Comparison of ENCODE assay signal across 17 mouse cellular contexts in the genomic region with DNA sequence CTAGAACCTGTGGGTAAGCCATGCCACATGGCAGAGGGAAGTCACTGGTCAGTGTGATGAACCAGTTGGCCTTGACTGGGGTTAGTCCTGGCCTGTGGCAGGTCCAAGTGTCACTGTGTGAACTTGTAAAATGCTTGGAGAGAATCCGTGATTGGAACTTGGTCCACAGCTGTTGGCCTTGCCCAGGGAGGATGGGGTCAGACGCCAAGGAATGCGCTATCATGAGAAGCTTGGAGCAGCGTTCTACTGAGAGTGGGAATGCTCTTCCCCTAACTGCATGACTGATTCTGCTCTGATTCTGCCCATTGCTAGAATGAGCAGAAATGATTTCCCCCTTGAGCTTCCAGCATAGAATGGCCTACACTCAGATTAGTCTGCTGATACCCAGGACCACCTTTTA. TPM values are rescaled to one million over a fixed set of nuclear protein-coding genes. Genes with fewer than 3 reads are reported as not detected.
DNase-seq lines count a peak whose midpoint lies in the region; ATAC-seq and TF ChIP-seq lines count a peak whose summit lies in the region.
"Had no signal": no experiment of that assay in that cellular context is flagged by ENCODE, and none has a peak within 500 bp of the region (broad histone marks: within the 10 kb centered on the region; RNA-seq: fewer than 3 reads in every experiment).

No protein-coding gene starts in this region.

- no peak for DNase-seq in heart, adult 2 months
- DNase-seq in heart, embryonic 10.5 days (ENCODE audit: low spot score): no peak
- DNase-seq in left cerebral cortex, adult 2 months (ENCODE audit: extremely low spot score in 1 of 2, low spot score in 2 of 2): no peak
- DNase-seq in left cerebral cortex, adult 8-10 months (ENCODE audit: low spot score in 2 of 2): no peak
- no peak for DNase-seq in ES-E14 (ENCODE audit: low read depth, low spot score)
- no peak for DNase-seq in lung, postnatal 0 days (ENCODE audit: low spot score)
- no peak for DNase-seq in adrenal gland, postnatal 10 days
- no peak for DNase-seq in adrenal gland, postnatal 4 days (ENCODE audit: low spot score in 2 of 2)
- DNase-seq: B cell, adult 2 months; heart, postnatal 10 days; layer of hippocampus, postnatal 36 days; thymus, adult 2 months had no signal

- ATAC-seq in lung, postnatal 0 days: no peak
- ATAC-seq: forebrain, embryonic 14.5 days; hindbrain, embryonic 16.5 days had no signal

- no peak for TF ChIP-seq POLR2A in heart, adult 2 months (IDR thresholded peaks at IDR 0.05; ENCODE audit: insufficient read depth, low read depth, low read length)

- H3K4me1 ChIP-seq in heart, adult 2 months (ENCODE audit: control insufficient read depth, insufficient read depth, low read length): peaks cover 33% of the 10 kb centered on the region
- no peaks in the 10 kb centered on the region for H3K4me1 ChIP-seq in heart, embryonic 10.5 days
- 0 out of 4 replicates have a peak, but pooled peaks cover 0 to 2% of the 10 kb centered on the region in 2 experiments for H3K4me1 ChIP-seq in ES-E14 (ENCODE audit: control insufficient read depth in 2 of 2, insufficient read depth in 2 of 2, low read length in 2 of 2, poor library complexity in 1 of 2)
- peaks cover 10% of the 10 kb centered on the region; the same call in 1 of the 2 replicates for H3K4me1 ChIP-seq in lung, postnatal 0 days (ENCODE audit: insufficient read depth, low read depth, low read length)
- H3K4me1 ChIP-seq: limb, embryonic 10.5 days; midbrain, embryonic 12.5 days had no signal

- no peaks in the 10 kb centered on the region for H3K27me3 ChIP-seq in heart, adult 2 months (ENCODE audit: control insufficient read depth, insufficient read depth, low read length)
- H3K27me3 ChIP-seq in heart, embryonic 10.5 days (ENCODE audit: insufficient read depth, poor library complexity, severe bottlenecking): 0 out of 2 replicates have a peak, but pooled peaks cover 6% of the 10 kb centered on the region
- no peaks in the 10 kb centered on the region for H3K27me3 ChIP-seq in lung, postnatal 0 days (replicated peaks; ENCODE audit: insufficient read depth, low read length)
- H3K27me3 ChIP-seq: liver, embryonic 15.5 days; midbrain, embryonic 12.5 days had no signal

- H3K9me3 ChIP-seq in heart, embryonic 10.5 days: no peaks in the 10 kb centered on the region
- H3K9me3 ChIP-seq in ES-E14 (ENCODE audit: control insufficient read depth, insufficient read depth, low read depth, low read length): no peaks in the 10 kb centered on the region
- no peaks in the 10 kb centered on the region for H3K9me3 ChIP-seq in lung, postnatal 0 days (ENCODE audit: low read length)
- H3K9me3 ChIP-seq: limb, embryonic 10.5 days; liver, embryonic 15.5 days; midbrain, embryonic 12.5 days had no signal

- H3K9ac ChIP-seq in heart, adult 2 months (ENCODE audit: low read depth, low read length): peak overlapping the region; percentile 12
- H3K9ac ChIP-seq in ES-E14 (ENCODE audit: insufficient read depth, low read depth, low read length, poor library complexity, severe bottlenecking): no peak overlapping the region
- no peak overlapping the region for H3K9ac ChIP-seq in lung, postnatal 0 days (replicated peaks; ENCODE audit: low read depth)
- H3K9ac ChIP-seq: liver, embryonic 15.5 days; midbrain, embryonic 12.5 days had no signal

- H3K79me2 ChIP-seq in heart, adult 2 months (replicated peaks; ENCODE audit: control insufficient read depth, insufficient read depth, low read length): peaks cover 3% of the 10 kb centered on the region; the same call in 1 of the 2 replicates

- TF ChIP-seq CTCF in heart, adult 2 months (IDR thresholded peaks at IDR 0.05): no peak
- no peak for TF ChIP-seq CTCF in left cerebral cortex, adult 2 months (IDR thresholded peaks at IDR 0.05)
- TF ChIP-seq CTCF in lung, postnatal 0 days (IDR thresholded peaks at IDR 0.05): no peak

- H3K36me3 ChIP-seq in heart, adult 2 months (ENCODE audit: control insufficient read depth, insufficient read depth, low read length): no peaks in the 10 kb centered on the region
- H3K36me3 ChIP-seq in heart, embryonic 10.5 days: no peaks in the 10 kb centered on the region; the same call in 1 of the 2 replicates
- H3K36me3 ChIP-seq in ES-E14 (ENCODE audit: control insufficient read depth, insufficient read depth, low read length, poor library complexity, severe bottlenecking): no peaks in the 10 kb centered on the region
- no peaks in the 10 kb centered on the region for H3K36me3 ChIP-seq in lung, postnatal 0 days (ENCODE audit: insufficient read depth, low read length)
- H3K36me3 ChIP-seq: limb, embryonic 10.5 days; midbrain, embryonic 12.5 days had no signal

- H3K27ac ChIP-seq in heart, adult 2 months: peak overlapping the region; percentile 84
- H3K27ac ChIP-seq in heart, embryonic 10.5 days: no peak overlapping the region
- peak overlapping the region; percentile 91 for H3K27ac ChIP-seq in left cerebral cortex, adult 2 months
- H3K27ac ChIP-seq in ES-E14 (ENCODE audit: insufficient read depth, low read depth, low read length, poor library complexity, severe bottlenecking): peak overlapping the region; percentile 15; the same call in 1 of the 2 replicates
- H3K27ac ChIP-seq in lung, postnatal 0 days (ENCODE audit: low read length): peak overlapping the region; percentile 62; the same call in 1 of the 2 replicates
- H3K27ac ChIP-seq: limb, embryonic 10.5 days; liver, embryonic 15.5 days; midbrain, embryonic 12.5 days had no signal

- WGBS in heart, adult 2 months: 24% methylated on average over 4 of the region's 4 CpGs
- 81% methylated on average over 4 of the region's 4 CpGs for WGBS in heart, embryonic 10.5 days
- 69% methylated on average over 4 of the region's 4 CpGs for WGBS in lung, postnatal 0 days

- intact Hi-C loops in heart, adult 2 months (cut with DNase I): loop anchor here (1.0 kb wide), 1 partner anchor 14 kb away; no protein-coding TSS in a partner anchor
- intact Hi-C loops in left cerebral cortex, adult 2 months (cut with DNase I): no loop called here

- no peak overlapping the region for H3K4me3 ChIP-seq in heart, adult 2 months
- H3K4me3 ChIP-seq in heart, embryonic 10.5 days: no peak overlapping the region
- H3K4me3 ChIP-seq in left cerebral cortex, adult 2 months: no peak overlapping the region
- no peak overlapping the region for H3K4me3 ChIP-seq in ES-E14 (ENCODE audit: insufficient read depth in 1 of 2, low read depth in 1 of 2, low read length in 2 of 2, poor library complexity in 1 of 2, severe bottlenecking in 1 of 2)
- H3K4me3 ChIP-seq in lung, postnatal 0 days (ENCODE audit: low read depth, low read length): no peak overlapping the region
- H3K4me3 ChIP-seq: limb, embryonic 10.5 days; liver, embryonic 15.5 days; midbrain, embryonic 12.5 days had no signal

- TF ChIP-seq EP300 in heart, adult 2 months (IDR thresholded peaks at IDR 0.05; ENCODE audit: insufficient read depth, low read depth, low read length): no peak
- TF ChIP-seq EP300 in lung, postnatal 0 days (IDR thresholded peaks at IDR 0.05): no peak

- in situ Hi-C loops in ES-E14 (cut with MboI; ENCODE audit: low sequenced_read_pairs in 2 of 2, unreplicated experiment in 2 of 2): no loop called here

- H3K4me2 ChIP-seq in lung, postnatal 0 days (replicated peaks; ENCODE audit: low read depth, low read length): no peak overlapping the region
- H3K4me2 ChIP-seq: liver, embryonic 15.5 days; midbrain, embryonic 12.5 days had no signal

TF ChIP-seq in ES-E14, 5 proteins besides CTCF, POLR2A, EP300 and RAD21:
- TF ChIP-seq CHD2 (IDR thresholded peaks at IDR 0.05; ENCODE audit: low read depth, low read length) (no peak), HCFC1 (IDR thresholded peaks at IDR 0.05; ENCODE audit: borderline replicate concordance, insufficient read depth, low read length) (no peak), ZNF384 (IDR thresholded peaks at IDR 0.05; ENCODE audit: low read depth, low read length) (no peak), ZC3H11A (IDR thresholded peaks at IDR 0.05; ENCODE audit: borderline replicate concordance, low read depth, low read length) (no peak), MAFK (IDR thresholded peaks at IDR 0.05; ENCODE audit: insufficient read depth, low read depth, low read length) (no peak)

RNA-seq across cellular contexts. Expression of a gene that starts 6.5 kb away (rescaled TPM):
- 10 to 100 TPM; 21.8 to 25.6 TPM for total RNA-seq in heart, adult 2 months (2021)
- polyA plus RNA-seq in heart, adult 2 months (2012; rRNA removed): 23.2 and 30.1 TPM in 2 replicates
- polyA plus RNA-seq in heart, embryonic 10.5 days (2016; fragmentation: Nextera tagmentation; extraction: Ambion mirVana): 9.5 and 11.6 TPM in 2 replicates
- total RNA-seq in left cerebral cortex, adult 2 months (2021): 10 to 100 TPM; 32.8 to 34.3 TPM
- total RNA-seq in left cerebral cortex, adult 8-10 months (2022): 10 to 100 TPM; 32.9 to 34.3 (median 33.8) TPM
- 19.2 and 21.3 TPM in 2 replicates for total RNA-seq in ES-E14 (2012; rRNA removed)
- 11.8 and 13.1 TPM in 2 replicates for polyA plus RNA-seq in lung, postnatal 0 days (2015; fragmentation: Nextera tagmentation; extraction: Ambion mirVana)
- 10 to 100 TPM; 26.2 to 31.6 TPM for total RNA-seq in adrenal gland, postnatal 10 days (2021)
- total RNA-seq in adrenal gland, postnatal 4 days (2021): 10 to 100 TPM; 32.3 TPM

RNA-seq across cellular contexts. Expression of a gene that starts 34.8 kb away (rescaled TPM):
- 10 to 100 TPM; 30.4 to 33.5 TPM for total RNA-seq in heart, adult 2 months (2021)
- polyA plus RNA-seq in heart, adult 2 months (2012; rRNA removed): 26.0 and 38.0 TPM in 2 replicates
- polyA plus RNA-seq in heart, embryonic 10.5 days (2016; fragmentation: Nextera tagmentation; extraction: Ambion mirVana): 8.3 and 10.3 TPM in 2 replicates
- 10 to 100 TPM; 57.9 to 59.0 TPM for total RNA-seq in left cerebral cortex, adult 2 months (2021)
- total RNA-seq in left cerebral cortex, adult 8-10 months (2022): 10 to 100 TPM; 56.7 to 58.0 (median 57.1) TPM
- total RNA-seq in ES-E14 (2012; rRNA removed): 2.4 and 3.4 TPM in 2 replicates
- polyA plus RNA-seq in lung, postnatal 0 days (2015; fragmentation: Nextera tagmentation; extraction: Ambion mirVana): 16.9 and 20.0 TPM in 2 replicates
- 10 to 100 TPM; 21.1 to 26.4 TPM for total RNA-seq in adrenal gland, postnatal 10 days (2021)
- total RNA-seq in adrenal gland, postnatal 4 days (2021): 10 to 100 TPM; 26.3 to 26.8 TPM
